ENCODE assay signal across 24 mouse cellular contexts in genomic region chr10:122185152-122185745, GRCm38 (mm10).
DNase-seq lines count a peak whose midpoint lies in the region; ATAC-seq and TF ChIP-seq lines count a peak whose summit lies in the region.
"Had no signal": no experiment of that assay in that cellular context is flagged by ENCODE, and none has a peak within 500 bp of the region (broad histone marks: within the 10 kb centered on the region; RNA-seq: fewer than 3 reads in every experiment).

No protein-coding gene starts in this region.

- H3K4me2 ChIP-seq in hindbrain, postnatal 0 days (ENCODE audit: low read depth, low read length) = no peak overlapping the region
- no peak overlapping the region for H3K4me2 ChIP-seq in hindbrain, embryonic 11.5 days (replicated peaks; ENCODE audit: low read depth, low read length)
- H3K4me2 ChIP-seq in lung, embryonic 16.5 days (ENCODE audit: low read depth, low read length) = no peak overlapping the region
- H3K4me2 ChIP-seq: embryonic facial prominence, embryonic 12.5 days; heart, embryonic 11.5 days; hindbrain, embryonic 12.5 days; liver, embryonic 13.5 days; midbrain, embryonic 13.5 days; neural tube, embryonic 12.5 days had no signal

- H3K4me3 ChIP-seq in hindbrain, postnatal 0 days (ENCODE audit: low read length) = no peak overlapping the region
- no peak overlapping the region for H3K4me3 ChIP-seq in hindbrain, embryonic 11.5 days (ENCODE audit: low read depth, low read length)
- no peak overlapping the region for H3K4me3 ChIP-seq in lung, embryonic 16.5 days (ENCODE audit: low read length)
- H3K4me3 ChIP-seq: embryonic facial prominence, embryonic 12.5 days; gastrocnemius, adult 2 months; hindbrain, embryonic 12.5 days; left cerebral cortex, adult 2 months; liver, embryonic 13.5 days; midbrain, embryonic 13.5 days; neural tube, embryonic 12.5 days had no signal

- H3K27me3 ChIP-seq in hindbrain, postnatal 0 days (ENCODE audit: insufficient read depth, low read length) = no peaks in the 10 kb centered on the region
- no peaks in the 10 kb centered on the region for H3K27me3 ChIP-seq in hindbrain, embryonic 11.5 days (ENCODE audit: control insufficient read depth, insufficient read depth, low read length)
- H3K27me3 ChIP-seq in lung, embryonic 16.5 days (ENCODE audit: control insufficient read depth, insufficient read depth, low read depth, low read length) = no peaks in the 10 kb centered on the region
- H3K27me3 ChIP-seq: CH12.LX; embryonic facial prominence, embryonic 12.5 days; hindbrain, embryonic 12.5 days; liver, embryonic 13.5 days; midbrain, embryonic 13.5 days; neural tube, embryonic 12.5 days had no signal

- 47% methylated on average over 9 of the region's 9 CpGs for WGBS in hindbrain, postnatal 0 days
- WGBS in hindbrain, embryonic 11.5 days = 89% methylated on average over 9 of the region's 9 CpGs
- WGBS in lung, embryonic 16.5 days = 70% methylated on average over 9 of the region's 9 CpGs

- no peaks in the 10 kb centered on the region for H3K4me1 ChIP-seq in hindbrain, postnatal 0 days (ENCODE audit: insufficient read depth, low read length)
- H3K4me1 ChIP-seq in hindbrain, embryonic 11.5 days (replicated peaks; ENCODE audit: control insufficient read depth, insufficient read depth, low read length) = no peaks in the 10 kb centered on the region
- H3K4me1 ChIP-seq in lung, embryonic 16.5 days (replicated peaks; ENCODE audit: control insufficient read depth, insufficient read depth, low read length) = no peaks in the 10 kb centered on the region
- H3K4me1 ChIP-seq: embryonic facial prominence, embryonic 12.5 days; hindbrain, embryonic 12.5 days; liver, embryonic 13.5 days; midbrain, embryonic 13.5 days; neural tube, embryonic 12.5 days had no signal

- no peak for TF ChIP-seq CTCF in hindbrain, postnatal 0 days (IDR thresholded peaks at IDR 0.05; ENCODE audit: low read depth)

- DNase-seq in hindbrain, postnatal 0 days (ENCODE audit: low spot score) = peak; percentile 5
- no peak for DNase-seq in hindbrain, embryonic 11.5 days (ENCODE audit: low spot score)
- no peak for DNase-seq in lung, postnatal 14 days
- peak; percentile 35 to 46 for DNase-seq in layer of hippocampus, adult 8-10 months (ENCODE audit: low spot score in 2 of 2)
- DNase-seq in lung, postnatal 25 days (ENCODE audit: low spot score) = peak; percentile 44
- no peak for DNase-seq in kidney, postnatal 25 days
- no peak for DNase-seq in urinary bladder, postnatal 36 days (ENCODE audit: low spot score in 2 of 2)
- DNase-seq: cerebellum, adult 9-10 months; gastrocnemius, adult 2 months; heart, postnatal 10 days; kidney, adult 2 months; kidney, postnatal 10 days; liver, embryonic 13.5 days; thymus, postnatal 14 days had no signal

- no peak overlapping the region for H3K9ac ChIP-seq in hindbrain, postnatal 0 days (replicated peaks; ENCODE audit: low read length)
- H3K9ac ChIP-seq in hindbrain, embryonic 11.5 days (ENCODE audit: low read depth, low read length) = no peak overlapping the region
- H3K9ac ChIP-seq in lung, embryonic 16.5 days (ENCODE audit: low read length) = no peak overlapping the region
- H3K9ac ChIP-seq: embryonic facial prominence, embryonic 12.5 days; hindbrain, embryonic 12.5 days; liver, embryonic 13.5 days; midbrain, embryonic 13.5 days; neural tube, embryonic 12.5 days had no signal

- 0 out of 2 replicates have a peak, but pooled peaks have one; percentile 21 for ATAC-seq in hindbrain, postnatal 0 days
- no peak for ATAC-seq in hindbrain, embryonic 11.5 days (ENCODE audit: low FRiP score)
- peak; percentile 90 for ATAC-seq in lung, embryonic 16.5 days (ENCODE audit: low read depth)
- ATAC-seq: inflammation-experienced regulatory T-cells, adult 6 months; midbrain, embryonic 13.5 days had no signal

- no peaks in the 10 kb centered on the region for H3K9me3 ChIP-seq in hindbrain, postnatal 0 days (ENCODE audit: low read length)
- H3K9me3 ChIP-seq in hindbrain, embryonic 11.5 days (ENCODE audit: control insufficient read depth, low read length) = no peaks in the 10 kb centered on the region
- no peaks in the 10 kb centered on the region for H3K9me3 ChIP-seq in lung, embryonic 16.5 days (ENCODE audit: control insufficient read depth, low read length)
- H3K9me3 ChIP-seq: embryonic facial prominence, embryonic 12.5 days; hindbrain, embryonic 12.5 days; liver, embryonic 13.5 days; midbrain, embryonic 13.5 days; neural tube, embryonic 12.5 days had no signal

- H3K27ac ChIP-seq in hindbrain, postnatal 0 days = no peak overlapping the region
- no peak overlapping the region for H3K27ac ChIP-seq in hindbrain, embryonic 11.5 days (ENCODE audit: low read depth, low read length)
- H3K27ac ChIP-seq in lung, embryonic 16.5 days (ENCODE audit: low read length) = peak overlapping the region; percentile 50; the same call in 1 of the 2 replicates
- H3K27ac ChIP-seq: embryonic facial prominence, embryonic 12.5 days; gastrocnemius, adult 2 months; hindbrain, embryonic 12.5 days; left cerebral cortex, adult 2 months; liver, embryonic 13.5 days; midbrain, embryonic 13.5 days; neural tube, embryonic 12.5 days; stomach, postnatal 0 days had no signal

- no peaks in the 10 kb centered on the region for H3K36me3 ChIP-seq in hindbrain, postnatal 0 days (ENCODE audit: insufficient read depth, low read length)
- no peaks in the 10 kb centered on the region for H3K36me3 ChIP-seq in hindbrain, embryonic 11.5 days (ENCODE audit: control insufficient read depth, insufficient read depth, low read length)
- no peaks in the 10 kb centered on the region for H3K36me3 ChIP-seq in lung, embryonic 16.5 days (ENCODE audit: control insufficient read depth, insufficient read depth, low read length)
- H3K36me3 ChIP-seq: embryonic facial prominence, embryonic 12.5 days; hindbrain, embryonic 12.5 days; liver, embryonic 13.5 days; midbrain, embryonic 13.5 days; neural tube, embryonic 12.5 days had no signal

Comparison
In these comparisons a context has a peak if more than half of its experiments do, and no peak if none do; other contexts are left out.
1. DNase-seq: peak in hindbrain, postnatal 0 days (single experiment), layer of hippocampus, adult 8-10 months (2 of 2) and lung, postnatal 25 days (single experiment); none in hindbrain, embryonic 11.5 days (single experiment), lung, postnatal 14 days (single experiment), kidney, postnatal 25 days (0 of 2) and urinary bladder, postnatal 36 days (0 of 2).